Mouse (Mus musculus): ENCODE results near the gene Mtln. TPM values are rescaled to one million over a fixed set of nuclear protein-coding genes. Genes with fewer than 3 reads are reported as not detected.

Mtln gene
- total and polyA plus RNA-seq, 3 experiments = 35.4 to 51.3 (median 47.2) TPM

GRCm38 (mm10) chr2:127759157-127759880 is 33.0 kb downstream of the Mtln start:
- no peak overlapping the region for H3K4me3 ChIP-seq (replicated peaks in 1 of 3; ENCODE audit: low read depth in 2 of 3, low read length in 2 of 3, poor library complexity in 1 of 3)
- TF ChIP-seq BHLHE40 (IDR thresholded peaks at IDR 0.05; ENCODE audit: low read depth, low read length) (no peak), MXI1 (IDR thresholded peaks at IDR 0.05; ENCODE audit: low read depth, low read length) (no peak), SIN3A (IDR thresholded peaks at IDR 0.05; ENCODE audit: low read length) (no peak), MAFK (IDR thresholded peaks at IDR 0.05; ENCODE audit: insufficient replicate concordance, low read length) (no peak)
- no peaks in the 10 kb centered on the region for H3K27me3 ChIP-seq (replicated peaks)
- no peaks in the 10 kb centered on the region for H3K79me2 ChIP-seq (replicated peaks; ENCODE audit: control insufficient read depth, extremely low read depth, insufficient read depth, poor library complexity, severe bottlenecking)
- no peak overlapping the region for H3K9ac ChIP-seq (ENCODE audit: insufficient read depth, low read depth)
- no peak overlapping the region for H3K27ac ChIP-seq (ENCODE audit: insufficient read depth, low read depth)
- dilution Hi-C loops (cut with MboI; ENCODE audit: extremely low pct_ligation_motif_present, extremely low pct_unique_long_range_greater_than_20kb, low sequenced_read_pairs) = no loop called here
- in situ Hi-C loops (cut with MboI; ENCODE audit: low pct_ligation_motif_present, low pct_unique_long_range_greater_than_20kb, low sequenced_read_pairs) = no loop called here
- H3K4me2 ChIP-seq (ENCODE audit: insufficient read depth, low read depth, poor library complexity, severe bottlenecking) = no peak overlapping the region
- peaks cover 0 to 6% of the 10 kb centered on the region in 2 experiments; a peak in 2 of 4 replicates for H3K4me1 ChIP-seq (ENCODE audit: control insufficient read depth in 1 of 2, insufficient read depth in 2 of 2)
- DNase-seq (ENCODE audit: extremely low read depth) = no peak
- H3K9me3 ChIP-seq (replicated peaks; ENCODE audit: low read length) = no peaks in the 10 kb centered on the region
- H3K36me3 ChIP-seq (replicated peaks in 1 of 2; ENCODE audit: control insufficient read depth in 1 of 2, insufficient read depth in 1 of 2, low read length in 1 of 2) = peaks cover 0 to 8% of the 10 kb centered on the region in 2 experiments

GRCm38 (mm10) chr2:127757171-127757570 is 35.1 kb downstream of the Mtln start:
- dilution Hi-C loops (cut with MboI; ENCODE audit: extremely low pct_ligation_motif_present, extremely low pct_unique_long_range_greater_than_20kb, low sequenced_read_pairs) (no loop called here), in situ Hi-C loops (cut with MboI; ENCODE audit: low pct_ligation_motif_present, low pct_unique_long_range_greater_than_20kb, low sequenced_read_pairs) (no loop called here)
- Histone ChIP-seq H3K4me2 (ENCODE audit: insufficient read depth, low read depth, poor library complexity, severe bottlenecking) (no peak overlapping the region), H3K36me3 (replicated peaks in 1 of 2; ENCODE audit: control insufficient read depth in 1 of 2, insufficient read depth in 1 of 2, low read length in 1 of 2) (peaks cover 0 to 8% of the 10 kb centered on the region in 2 experiments), H3K27me3 (replicated peaks) (no peaks in the 10 kb centered on the region), H3K9ac (ENCODE audit: insufficient read depth, low read depth) (no peak overlapping the region), H3K79me2 (replicated peaks; ENCODE audit: control insufficient read depth, extremely low read depth, insufficient read depth, poor library complexity, severe bottlenecking) (no peaks in the 10 kb centered on the region), H3K4me1 (ENCODE audit: control insufficient read depth in 1 of 2, insufficient read depth in 2 of 2) (peaks cover 2 to 13% of the 10 kb centered on the region in 2 experiments; a peak in 3 of 4 replicates), H3K4me3 (replicated peaks in 1 of 3; ENCODE audit: low read depth in 2 of 3, low read length in 2 of 3, poor library complexity in 1 of 3) (no peak overlapping the region), H3K9me3 (replicated peaks; ENCODE audit: low read length) (no peaks in the 10 kb centered on the region), H3K27ac (ENCODE audit: insufficient read depth, low read depth) (no peak overlapping the region)
- TF ChIP-seq ELF1 (IDR thresholded peaks at IDR 0.05; ENCODE audit: low read depth, low read length) (no peak), CHD1 (IDR thresholded peaks at IDR 0.05; ENCODE audit: low read depth, low read length) (no peak), NRF1 (IDR thresholded peaks at IDR 0.05; ENCODE audit: low read depth, low read length) (no peak), MEF2A (IDR thresholded peaks at IDR 0.05; ENCODE audit: borderline replicate concordance, low read depth, low read length) (no peak), E2F4 (IDR thresholded peaks at IDR 0.05; ENCODE audit: insufficient replicate concordance, low read depth, low read length) (no peak)
- DNase-seq (ENCODE audit: extremely low read depth) = no peak

GRCm38 (mm10) chr2:127754113-127754512 is 38.2 kb downstream of the Mtln start:
- H3K9ac ChIP-seq (ENCODE audit: insufficient read depth, low read depth) = no peak overlapping the region
- H3K27ac ChIP-seq (ENCODE audit: insufficient read depth, low read depth) = no peak overlapping the region
- no peak for TF ChIP-seq SIN3A (IDR thresholded peaks at IDR 0.05; ENCODE audit: low read length)
- no peak for TF ChIP-seq ETS1 (conservative IDR thresholded peaks at IDR 0.05; ENCODE audit: low read depth, low read length)
- no peak for TF ChIP-seq USF1 (IDR thresholded peaks at IDR 0.05; ENCODE audit: low read depth, low read length)
- no peak for TF ChIP-seq USF2 (conservative IDR thresholded peaks at IDR 0.05; ENCODE audit: low read depth, low read length)
- TF ChIP-seq ZNF384 (IDR thresholded peaks at IDR 0.05; ENCODE audit: low read depth, low read length) = no peak
- TF ChIP-seq MXI1 (IDR thresholded peaks at IDR 0.05; ENCODE audit: low read depth, low read length) = no peak
- no peak for TF ChIP-seq ZMIZ1 (IDR thresholded peaks at IDR 0.05; ENCODE audit: low read depth, low read length)
- TF ChIP-seq MAX (IDR thresholded peaks at IDR 0.05; ENCODE audit: low read length) = no peak
- no peak for TF ChIP-seq MAZ (IDR thresholded peaks at IDR 0.05; ENCODE audit: low read depth, low read length)
- TF ChIP-seq TCF12 (IDR thresholded peaks at IDR 0.05; ENCODE audit: low read depth, low read length) = no peak
- no peak for TF ChIP-seq EP300 (IDR thresholded peaks at IDR 0.05; ENCODE audit: low read length)
- TF ChIP-seq CHD2 (IDR thresholded peaks at IDR 0.05; ENCODE audit: low read length) = no peak
- TF ChIP-seq IRF4 (IDR thresholded peaks at IDR 0.05; ENCODE audit: low read depth, low read length) = no peak
- TF ChIP-seq JUN (IDR thresholded peaks at IDR 0.05; ENCODE audit: insufficient read depth, low read depth, low read length) = no peak
- no peak for TF ChIP-seq GABPA (IDR thresholded peaks at IDR 0.05; ENCODE audit: insufficient replicate concordance, low read depth, low read length)
- no peak for TF ChIP-seq MAFK (IDR thresholded peaks at IDR 0.05; ENCODE audit: insufficient replicate concordance, low read length)
- TF ChIP-seq CTCF (conservative IDR thresholded peaks at IDR 0.05 in 1 of 2, IDR thresholded peaks at IDR 0.05 in 1 of 2; ENCODE audit: low read depth in 2 of 2, low read length in 2 of 2) = no peak
- TF ChIP-seq POLR2A (IDR thresholded peaks at IDR 0.05; ENCODE audit: low read depth, low read length) = no peak
- in situ Hi-C loops (cut with MboI; ENCODE audit: low pct_ligation_motif_present, low pct_unique_long_range_greater_than_20kb, low sequenced_read_pairs) (no loop called here), dilution Hi-C loops (cut with MboI; ENCODE audit: extremely low pct_ligation_motif_present, extremely low pct_unique_long_range_greater_than_20kb, low sequenced_read_pairs) (no loop called here)
- H3K4me2 ChIP-seq (ENCODE audit: insufficient read depth, low read depth, poor library complexity, severe bottlenecking) = no peak overlapping the region
- H3K4me3 ChIP-seq (replicated peaks in 1 of 3; ENCODE audit: low read depth in 2 of 3, low read length in 2 of 3, poor library complexity in 1 of 3) = no peak overlapping the region
- no peaks in the 10 kb centered on the region for H3K27me3 ChIP-seq (replicated peaks)
- no peaks in the 10 kb centered on the region for H3K79me2 ChIP-seq (replicated peaks; ENCODE audit: control insufficient read depth, extremely low read depth, insufficient read depth, poor library complexity, severe bottlenecking)
- H3K9me3 ChIP-seq (replicated peaks; ENCODE audit: low read length) = no peaks in the 10 kb centered on the region
- peaks cover 2 to 24% of the 10 kb centered on the region in 2 experiments; a peak in 3 of 4 replicates for H3K4me1 ChIP-seq (ENCODE audit: control insufficient read depth in 1 of 2, insufficient read depth in 2 of 2)
- peaks cover 0 to 2% of the 10 kb centered on the region in 2 experiments for H3K36me3 ChIP-seq (replicated peaks in 1 of 2; ENCODE audit: control insufficient read depth in 1 of 2, insufficient read depth in 1 of 2, low read length in 1 of 2)
- no peak for DNase-seq (ENCODE audit: extremely low read depth)
